Mouse (Mus musculus) kidney, embryonic 14.5 days (tissue): ENCODE data around the gene Mllt10. TPM values are rescaled to one million over a fixed set of nuclear protein-coding genes. Genes with fewer than 3 reads are reported as not detected.

ENCODE experiments used
- ATAC-seq: fragments of 200-750 bp; cut with Nextera tagmentation; 2 replicates; pipeline ENCODE4 v1.8.0; 2017; ENCODE audit warnings: moderate number of reproducible peaks, mild to moderate bottlenecking, moderate TSS enrichment, moderate library complexity; ENCODE audit not compliant: low FRiP score, low TSS enrichment
- H3K27ac ChIP-seq: fragments of 300-500 bp; sonication (generic); 2 replicates; pipeline ENCODE4 v1.5.1; 2014; ENCODE audit warnings: low read depth, mild to moderate bottlenecking, low read length, moderate library complexity, mixed read lengths
- H3K27me3 ChIP-seq: fragments of 300-500 bp; sonication (generic); 2 replicates; pipeline ENCODE4 v1.6.1; 2014; ENCODE audit warnings: mild to moderate bottlenecking, low read length; ENCODE audit not compliant: control insufficient read depth, insufficient read depth
- H3K36me3 ChIP-seq: fragments of 300-500 bp; sonication (generic); 2 replicates; pipeline ENCODE4 v1.6.1; 2014; ENCODE audit warnings: low read length, mixed read lengths; ENCODE audit not compliant: control insufficient read depth, insufficient read depth
- H3K4me1 ChIP-seq: fragments of 300-500 bp; sonication (generic); 2 replicates; pipeline ENCODE4 v1.6.1; 2014; ENCODE audit warnings: low read length, mixed read lengths; ENCODE audit not compliant: control insufficient read depth, insufficient read depth
- H3K4me2 ChIP-seq: fragments of 300-500 bp; sonication (generic); replicated peaks from 2 replicates; pipeline ENCODE4 v1.6.1; 2014; ENCODE audit warnings: low read depth, mild to moderate bottlenecking, low read length
- H3K4me3 ChIP-seq: fragments of 300-500 bp; sonication (generic); 2 replicates; pipeline ENCODE4 v1.5.1; 2014; ENCODE audit warnings: mild to moderate bottlenecking, low read length
- H3K9ac ChIP-seq: fragments of 300-500 bp; sonication (generic); 2 replicates; pipeline ENCODE4 v1.6.1; 2014; ENCODE audit warnings: low read depth, mild to moderate bottlenecking, low read length, moderate library complexity
- H3K9me3 ChIP-seq: fragments of 300-500 bp; sonication (generic); 2 replicates; pipeline ENCODE4 v1.6.1; 2016; ENCODE audit warnings: low read length; ENCODE audit not compliant: control insufficient read depth
- WGBS: fragments of 180-500 bp; shearing (Covaris S2); extraction: QIAGEN DNeasy Blood & Tissue Kit; methylation state at CpG from one replicate; pipeline ENCODE4 v1.1.7; 2014; 5-methylcytosine and 5-hydroxymethylcytosine counted together
- microRNA-seq: library from miRNA; unstranded; fragments of <30 nt; microRNA quantifications from one replicate; pipeline ENCODE4, GENCODE M21; 2016
- polyA plus RNA-seq: library from polyadenylated mRNA; unstranded; fragments of >200 nt; fragmentation: Nextera tagmentation; extraction: Ambion mirVana; gene quantifications from 2 replicates; pipeline ENCODE4 v1.2.1, GENCODE M21; 2014

Gene Mllt10
- polyA plus RNA-seq, 1 experiment from 2014 or later: 58.7 TPM

DNA sequence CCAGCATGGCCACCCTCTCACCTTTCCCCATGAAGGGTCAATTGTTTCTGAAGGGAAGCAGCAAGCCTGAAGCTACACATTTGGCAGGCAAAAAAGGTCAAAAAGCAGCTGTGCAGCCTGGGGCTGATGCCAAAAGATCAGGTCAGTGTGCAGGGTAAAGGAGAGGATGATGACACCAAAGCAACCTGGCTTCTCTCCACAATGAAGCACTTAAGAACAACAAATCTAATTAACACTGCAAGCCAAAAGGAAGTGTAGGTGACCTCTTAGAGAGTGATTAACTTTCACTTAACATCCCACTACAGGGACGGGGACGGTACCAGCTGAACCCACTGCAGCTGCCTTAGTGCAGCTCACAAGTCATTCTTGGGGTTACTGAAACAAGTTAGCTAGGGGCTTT, 174.2 kb downstream of the Mllt10 start:
- ATAC-seq: peak; percentile 71
- Histone ChIP-seq H3K4me1 (peaks cover 8% of the 10 kb centered on the region; the same call in 1 of the 2 replicates), H3K27me3 (no peaks in the 10 kb centered on the region), H3K4me3 (no peak overlapping the region), H3K27ac (peak overlapping the region; percentile 24; the same call in 1 of the 2 replicates), H3K36me3 (no peaks in the 10 kb centered on the region), H3K9ac (no peak overlapping the region), H3K4me2 (no peak overlapping the region), H3K9me3 (no peaks in the 10 kb centered on the region)
- 3% methylated on average over 2 of the region's 2 CpGs for WGBS

DNA sequence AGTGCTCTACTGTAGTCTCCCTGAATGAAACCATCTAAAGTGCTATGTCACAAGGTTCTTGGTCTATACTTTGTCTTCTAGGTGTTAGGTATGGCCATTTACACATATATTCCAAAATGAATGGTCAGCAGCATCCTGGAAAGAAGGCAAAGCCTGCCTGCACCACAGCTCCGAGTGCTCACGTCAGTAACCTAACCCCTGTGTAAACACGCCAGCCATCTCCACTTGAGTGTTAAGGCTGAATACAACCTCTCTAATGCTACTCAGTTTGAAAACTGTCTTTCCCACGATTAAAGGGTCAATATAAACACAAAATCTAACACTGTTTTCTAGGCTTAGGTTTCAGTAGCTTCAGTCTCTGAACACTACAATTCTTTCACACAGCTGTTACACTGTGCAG, 176.1 kb downstream of the Mllt10 start:
- Histone ChIP-seq H3K36me3 (no peaks in the 10 kb centered on the region), H3K4me1 (peaks cover 8% of the 10 kb centered on the region; the same call in 1 of the 2 replicates), H3K4me3 (no peak overlapping the region), H3K9ac (no peak overlapping the region), H3K4me2 (no peak overlapping the region), H3K27ac (no peak overlapping the region), H3K27me3 (no peaks in the 10 kb centered on the region), H3K9me3 (no peaks in the 10 kb centered on the region)
- 25% methylated on average over 4 of the region's 4 CpGs for WGBS
- ATAC-seq: peak; percentile 59; the same call in 1 of the 2 replicates

DNA sequence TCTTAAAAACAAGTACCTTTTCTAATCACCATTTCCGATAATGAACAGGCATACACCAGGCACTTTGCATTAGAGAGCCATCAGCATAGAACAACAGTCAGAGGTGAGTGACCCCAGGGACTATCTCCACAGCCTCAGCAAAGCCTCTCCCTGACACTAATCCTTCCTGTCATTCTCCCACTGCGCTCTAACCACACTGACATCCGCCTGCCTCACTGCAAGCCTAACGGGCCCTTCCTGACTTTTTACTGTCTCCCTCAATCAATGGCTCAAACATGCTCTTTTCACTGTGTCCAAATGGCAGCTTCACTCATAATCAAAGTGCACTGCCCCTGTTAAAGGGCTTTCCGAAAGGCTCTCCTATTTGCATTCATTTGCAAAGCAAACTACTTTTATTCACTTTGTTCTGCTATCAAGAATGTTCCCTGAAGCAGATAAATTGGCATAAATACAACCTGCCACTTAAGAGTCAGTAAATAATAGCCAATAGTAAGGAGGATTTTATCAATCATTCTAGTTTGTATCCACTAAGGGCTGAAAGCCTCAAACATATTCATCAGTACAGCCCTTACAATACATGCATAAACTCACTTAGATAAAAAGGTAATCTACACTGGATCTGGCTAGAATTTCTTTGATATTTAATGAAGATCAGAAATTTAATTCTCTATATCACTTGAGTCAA, 178.0 kb downstream of the Mllt10 start:
- no peak for ATAC-seq
- Histone ChIP-seq H3K27ac (no peak overlapping the region), H3K36me3 (no peaks in the 10 kb centered on the region), H3K27me3 (no peaks in the 10 kb centered on the region), H3K9me3 (no peaks in the 10 kb centered on the region), H3K4me2 (no peak overlapping the region), H3K9ac (no peak overlapping the region), H3K4me1 (peaks cover 8% of the 10 kb centered on the region; the same call in 1 of the 2 replicates), H3K4me3 (no peak overlapping the region)
- 23% methylated on average over 5 of the region's 5 CpGs for WGBS

DNA sequence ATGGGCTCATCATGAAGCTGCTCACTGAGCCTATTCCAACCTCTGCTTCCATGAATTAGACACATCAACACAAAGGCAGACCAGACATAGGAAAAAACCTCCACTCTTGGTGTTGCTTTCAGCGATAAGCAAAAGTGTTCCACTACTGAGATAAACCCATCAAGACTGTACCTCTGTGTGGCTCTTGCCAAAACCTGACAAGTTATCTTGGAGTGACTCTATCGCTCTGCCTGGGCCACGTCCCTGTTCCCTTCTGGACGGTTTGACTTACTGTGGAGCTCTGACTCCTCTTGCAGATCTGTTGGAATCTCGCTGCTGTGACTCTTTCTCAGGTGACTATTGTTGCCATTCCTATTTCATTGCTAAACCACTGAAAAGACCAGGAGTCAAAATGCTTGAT, 180.5 kb downstream of the Mllt10 start:
- H3K36me3 ChIP-seq: no peaks in the 10 kb centered on the region
- no peak overlapping the region for H3K4me3 ChIP-seq
- H3K27me3 ChIP-seq: no peaks in the 10 kb centered on the region
- no peak for ATAC-seq
- H3K27ac ChIP-seq: no peak overlapping the region
- no peak overlapping the region for H3K9ac ChIP-seq
- 95% methylated on average over 5 of the region's 5 CpGs for WGBS
- no peaks in the 10 kb centered on the region for H3K9me3 ChIP-seq
- H3K4me1 ChIP-seq: no peaks in the 10 kb centered on the region
- H3K4me2 ChIP-seq: no peak overlapping the region

DNA sequence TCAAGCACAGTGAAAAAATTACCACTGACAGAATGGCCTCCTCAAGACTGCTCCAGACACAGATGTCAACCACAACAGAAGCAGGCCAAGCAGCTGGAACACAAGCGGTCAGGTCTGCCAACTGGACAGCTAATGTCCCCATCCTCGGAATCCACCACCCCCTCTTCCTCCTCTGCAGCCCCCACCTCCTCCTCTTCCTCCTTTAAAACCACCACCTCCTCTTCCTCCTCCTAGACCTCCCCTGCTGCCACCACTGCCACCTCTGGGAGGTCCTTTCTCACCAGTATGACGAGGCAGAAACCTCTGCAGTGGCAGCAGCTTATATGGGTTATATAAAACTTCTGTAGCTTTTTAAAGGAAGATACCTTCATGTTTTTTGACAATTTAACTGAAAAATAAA, 194.2 kb downstream of the Mllt10 start:
- H3K4me1 ChIP-seq: no peaks in the 10 kb centered on the region
- H3K36me3 ChIP-seq: 0 out of 2 replicates have a peak, but pooled peaks cover 3% of the 10 kb centered on the region
- H3K27me3 ChIP-seq: no peaks in the 10 kb centered on the region
- no peak overlapping the region for H3K4me3 ChIP-seq
- no peak for ATAC-seq
- H3K9ac ChIP-seq: no peak overlapping the region
- H3K4me2 ChIP-seq: no peak overlapping the region
- 85% methylated on average over 3 of the region's 3 CpGs for WGBS
- H3K27ac ChIP-seq: no peak overlapping the region
- no peaks in the 10 kb centered on the region for H3K9me3 ChIP-seq

Small RNA genes within 50 kb of the gene (microRNA-seq; reads per million reads assigned to microRNA genes)
- not detected for gene Gm23638
- 9.9 reads per million, percentile 27 among the genes with 10 or more reads in this experiment for gene Mir7655

Other genes starting within 250 kb of the Mllt10 start
- gene H2al2a, start 58.3 kb upstream of the Mllt10 start, polyA plus RNA-seq: not detected in 2 replicates
- gene A930004D18Rik, start 17.5 kb upstream of the Mllt10 start, polyA plus RNA-seq: 9.4 and 10.0 TPM in 2 replicates
- 10.5 and 11.4 TPM in 2 replicates for gene Skida1, start 6.2 kb upstream of the Mllt10 start, polyA plus RNA-seq